Mouse (Mus musculus): ENCODE measurements around the gene Nos3. TPM values are rescaled to one million over a fixed set of nuclear protein-coding genes. Genes with fewer than 3 reads are reported as not detected.

Gene Nos3
- polyA plus RNA-seq, 1 experiment from 2014 or later, result 8.6 TPM

DNA sequence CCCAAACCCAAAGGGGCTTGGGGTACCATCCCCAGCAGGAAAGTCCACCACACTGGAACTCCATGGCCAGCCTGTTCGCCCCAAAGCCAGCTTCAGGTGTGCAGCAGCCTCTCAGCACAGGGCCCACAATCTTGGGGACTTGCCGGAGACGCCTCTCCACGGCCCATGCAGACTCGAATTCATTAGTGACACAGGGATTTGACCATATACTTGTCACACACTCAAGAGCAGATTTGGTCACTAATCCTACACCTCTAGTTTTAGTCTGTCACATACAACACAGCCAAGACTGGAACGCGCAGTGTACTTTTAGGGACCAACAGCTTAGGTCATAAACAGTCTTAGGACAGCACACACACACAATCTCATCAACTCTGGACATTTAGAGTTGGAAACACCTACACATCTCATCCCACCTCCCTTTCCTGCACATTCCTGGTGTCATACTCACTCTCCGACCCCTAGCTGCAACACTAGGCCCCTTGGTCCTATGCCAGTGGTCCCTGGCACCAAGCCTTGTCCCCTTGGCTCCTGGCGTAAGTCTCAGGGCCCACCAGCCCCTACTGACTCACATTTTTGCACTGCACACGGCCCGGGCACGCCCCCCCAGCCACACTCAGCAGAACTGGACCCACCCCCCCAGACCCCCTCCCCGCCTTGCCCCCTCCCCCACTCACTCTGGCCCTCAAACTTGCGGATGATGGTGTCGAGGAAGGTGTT lies 13.9 kb upstream of the Nos3 start:
- Histone ChIP-seq H3K27ac (ENCODE audit: low read depth, low read length) (peak overlapping the region; percentile 82), H3K4me1 (ENCODE audit: control insufficient read depth, insufficient read depth, low read depth, low read length) (peaks cover 42% of the 10 kb centered on the region), H3K9ac (ENCODE audit: low read depth, low read length) (peak overlapping the region; percentile 89), H3K4me2 (ENCODE audit: low read length) (peak overlapping the region; percentile 82), H3K27me3 (replicated peaks; ENCODE audit: control insufficient read depth, insufficient read depth, low read length) (no peaks in the 10 kb centered on the region), H3K36me3 (ENCODE audit: control insufficient read depth, insufficient read depth, low read length) (no peaks in the 10 kb centered on the region), H3K4me3 (ENCODE audit: low read length) (peak overlapping the region; percentile 77), H3K9me3 (ENCODE audit: control insufficient read depth, low read length) (no peaks in the 10 kb centered on the region)
- WGBS, result 32% methylated on average over 14 of the region's 15 CpGs
- peak; percentile 0; the same call in 1 of the 2 replicates for ATAC-seq

DNA sequence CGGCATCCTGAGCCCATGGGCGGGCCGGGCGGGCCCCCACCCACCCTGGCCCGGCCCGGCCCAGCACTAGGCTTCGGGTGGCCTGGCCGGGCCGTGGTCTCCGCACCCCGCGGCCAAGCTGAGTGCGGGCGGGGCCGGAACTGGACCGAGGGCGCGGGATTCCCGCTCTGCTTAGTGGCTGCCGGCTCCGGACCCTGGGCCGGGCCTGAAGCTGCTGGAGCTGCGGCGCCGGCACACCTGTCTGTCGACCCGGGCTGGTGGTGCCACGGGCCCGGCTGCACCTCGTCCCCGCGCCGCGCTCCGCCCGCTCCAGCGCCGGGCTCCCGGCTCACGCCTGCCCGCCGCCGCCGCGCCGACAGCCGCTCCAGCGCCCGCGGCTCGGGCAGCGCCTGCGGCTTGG lies 13.3 kb upstream of the Nos3 start, which contains the start of gene Kcnh2:
Kcnh2 (minus strand) TSS at position 327 of the 400 bp plus-strand sequence.
- Histone ChIP-seq H3K4me2 (ENCODE audit: low read length) (peak within 1 kb of the TSS; percentile 82), H3K27me3 (replicated peaks; ENCODE audit: control insufficient read depth, insufficient read depth, low read length) (no peaks in the 10 kb centered on the region), H3K27ac (ENCODE audit: low read depth, low read length) (peak within 1 kb of the TSS; percentile 82), H3K4me1 (ENCODE audit: control insufficient read depth, insufficient read depth, low read depth, low read length) (peaks cover 42% of the 10 kb centered on the region), H3K36me3 (ENCODE audit: control insufficient read depth, insufficient read depth, low read length) (no peaks in the 10 kb centered on the region), H3K9me3 (ENCODE audit: control insufficient read depth, low read length) (no peaks in the 10 kb centered on the region), H3K9ac (ENCODE audit: low read depth, low read length) (peak within 1 kb of the TSS; percentile 89), H3K4me3 (ENCODE audit: low read length) (peak within 1 kb of the TSS; percentile 77)
- WGBS, result 0% methylated on average over 25 of the region's 53 CpGs
- ATAC-seq, result peak; percentile 64

DNA sequence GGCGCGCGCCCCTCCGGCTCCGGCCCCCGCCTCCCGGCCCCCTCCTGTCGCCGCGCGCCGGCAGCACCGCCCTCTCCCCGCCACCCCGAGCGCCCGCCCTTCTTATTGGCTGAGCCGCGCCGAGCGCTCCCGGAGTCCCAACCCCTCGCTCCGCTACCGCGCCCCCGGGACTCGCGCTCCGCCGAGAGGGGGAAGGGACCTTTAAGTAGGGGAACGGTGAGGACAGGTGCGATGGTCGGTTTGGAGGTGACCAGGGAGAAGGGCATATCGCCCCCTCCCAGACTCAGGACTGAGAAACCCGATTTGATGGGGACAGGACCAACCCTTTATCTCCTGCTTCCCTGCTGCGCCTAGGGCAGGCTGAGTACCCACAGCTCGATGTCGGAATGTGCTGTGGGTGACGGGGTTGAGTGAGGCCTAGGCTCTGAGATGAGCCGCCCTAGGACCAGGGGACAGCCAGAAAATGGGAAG lies 12.9 kb upstream of the Nos3 start:
- no peaks in the 10 kb centered on the region for H3K36me3 ChIP-seq (ENCODE audit: control insufficient read depth, insufficient read depth, low read length)
- under 1% methylated on average over 21 of the region's 41 CpGs for WGBS

DNA sequence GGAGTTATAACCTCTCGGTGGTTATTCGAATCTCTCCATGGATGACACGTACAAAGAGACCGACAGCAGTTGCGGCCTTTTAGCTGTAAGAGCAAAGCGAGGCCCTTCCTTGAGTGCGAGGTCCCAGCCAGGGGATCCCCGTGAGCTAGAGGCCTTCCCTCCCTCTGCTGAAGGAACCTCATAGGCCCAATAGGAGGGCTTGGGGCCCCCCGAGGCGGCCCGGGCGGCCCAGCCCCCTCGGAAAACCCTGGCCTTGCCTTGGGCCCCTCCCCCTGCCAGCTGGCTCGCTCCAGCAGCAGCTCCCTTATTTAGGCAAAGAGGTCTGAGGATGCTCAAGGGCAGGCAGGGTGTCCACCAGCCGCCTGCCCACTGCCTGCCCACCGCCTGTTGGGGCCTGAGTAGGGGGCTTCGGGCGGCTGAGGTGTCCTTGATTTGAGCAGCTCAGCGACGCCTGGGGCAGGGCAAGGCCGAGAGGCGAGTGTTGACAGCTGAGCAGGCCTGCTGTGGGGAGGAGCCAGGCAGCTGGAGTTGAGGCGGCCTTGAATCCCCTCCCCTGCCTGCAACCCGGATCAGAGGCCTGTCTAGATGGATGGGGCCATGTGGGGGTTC lies 12.3 kb upstream of the Nos3 start:
- Histone ChIP-seq H3K4me3 (ENCODE audit: low read length) (peak overlapping the region; percentile 77), H3K9me3 (ENCODE audit: control insufficient read depth, low read length) (no peaks in the 10 kb centered on the region), H3K36me3 (ENCODE audit: control insufficient read depth, insufficient read depth, low read length) (no peaks in the 10 kb centered on the region), H3K27ac (ENCODE audit: low read depth, low read length) (peak overlapping the region; percentile 80), H3K4me1 (ENCODE audit: control insufficient read depth, insufficient read depth, low read depth, low read length) (peaks cover 42% of the 10 kb centered on the region), H3K9ac (ENCODE audit: low read depth, low read length) (peak overlapping the region; percentile 89), H3K4me2 (ENCODE audit: low read length) (peak overlapping the region; percentile 82), H3K27me3 (replicated peaks; ENCODE audit: control insufficient read depth, insufficient read depth, low read length) (no peaks in the 10 kb centered on the region)
- ATAC-seq, result peak; percentile 7
- WGBS, result under 1% methylated on average over 24 of the region's 24 CpGs

More for the DNA sequence above, 12.9 kb upstream of the Nos3 start:
- Histone ChIP-seq H3K27me3 (replicated peaks; ENCODE audit: control insufficient read depth, insufficient read depth, low read length) (no peaks in the 10 kb centered on the region), H3K4me3 (ENCODE audit: low read length) (peak overlapping the region; percentile 77), H3K27ac (ENCODE audit: low read depth, low read length) (peak overlapping the region; percentile 80), H3K4me2 (ENCODE audit: low read length) (peak overlapping the region; percentile 82), H3K9ac (ENCODE audit: low read depth, low read length) (peak overlapping the region; percentile 89), H3K9me3 (ENCODE audit: control insufficient read depth, low read length) (no peaks in the 10 kb centered on the region), H3K4me1 (ENCODE audit: control insufficient read depth, insufficient read depth, low read depth, low read length) (peaks cover 42% of the 10 kb centered on the region)
- peak; percentile 90 for ATAC-seq

DNA sequence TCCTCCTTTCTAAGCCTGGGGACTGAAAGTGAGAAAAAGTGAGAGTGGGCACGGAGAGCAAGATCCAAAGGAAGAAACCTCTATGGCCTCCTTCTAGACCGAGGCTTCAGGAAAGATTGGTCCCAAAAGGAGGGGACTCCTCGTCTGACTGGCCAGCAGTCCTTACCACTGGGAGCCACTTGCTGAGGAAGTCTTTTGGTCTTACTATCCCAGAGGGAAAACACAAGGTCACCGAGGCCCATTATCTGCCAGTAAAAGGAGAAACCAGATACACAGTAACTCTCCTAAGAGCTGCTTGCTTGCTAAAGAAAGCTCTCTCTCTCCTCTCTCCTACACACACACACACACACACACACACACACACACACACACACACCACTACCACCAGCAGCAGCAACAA lies 11.3 kb upstream of the Nos3 start:
- H3K4me3 ChIP-seq (ENCODE audit: low read length), result no peak overlapping the region
- H3K4me2 ChIP-seq (ENCODE audit: low read length), result no peak overlapping the region
- no peaks in the 10 kb centered on the region for H3K27me3 ChIP-seq (replicated peaks; ENCODE audit: control insufficient read depth, insufficient read depth, low read length)
- no peaks in the 10 kb centered on the region for H3K9me3 ChIP-seq (ENCODE audit: control insufficient read depth, low read length)
- 28% methylated on average over 4 of the region's 4 CpGs for WGBS
- no peak for ATAC-seq
- H3K9ac ChIP-seq (ENCODE audit: low read depth, low read length), result peak overlapping the region; percentile 89; the same call in 1 of the 2 replicates
- H3K4me1 ChIP-seq (ENCODE audit: control insufficient read depth, insufficient read depth, low read depth, low read length), result peaks cover 37% of the 10 kb centered on the region
- H3K36me3 ChIP-seq (ENCODE audit: control insufficient read depth, insufficient read depth, low read length), result no peaks in the 10 kb centered on the region
- no peak overlapping the region for H3K27ac ChIP-seq (ENCODE audit: low read depth, low read length)

DNA sequence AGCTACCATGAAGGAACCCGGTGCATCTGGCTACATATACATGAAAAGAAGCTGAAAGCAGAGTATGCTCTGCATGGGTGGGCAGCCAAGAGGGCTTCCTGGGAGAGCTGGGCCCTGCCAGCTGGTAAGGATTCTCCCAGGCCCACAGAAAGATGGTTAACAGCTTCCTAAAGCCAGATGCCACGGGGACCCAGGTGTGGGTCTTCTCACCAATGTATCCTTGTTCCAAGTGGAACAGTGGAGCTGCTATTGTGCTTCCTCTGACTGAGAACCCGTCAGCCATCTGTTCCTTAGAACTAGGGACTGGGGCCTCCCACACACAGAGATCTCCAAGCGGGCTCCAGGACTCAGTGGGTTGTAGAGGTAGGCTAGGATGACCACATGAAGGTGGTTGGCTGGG lies 7.8 kb upstream of the Nos3 start:
- Histone ChIP-seq H3K9me3 (ENCODE audit: control insufficient read depth, low read length) (no peaks in the 10 kb centered on the region), H3K27me3 (replicated peaks; ENCODE audit: control insufficient read depth, insufficient read depth, low read length) (no peaks in the 10 kb centered on the region), H3K4me1 (ENCODE audit: control insufficient read depth, insufficient read depth, low read depth, low read length) (peaks cover 17% of the 10 kb centered on the region), H3K4me3 (ENCODE audit: low read length) (no peak overlapping the region), H3K9ac (ENCODE audit: low read depth, low read length) (no peak overlapping the region), H3K27ac (ENCODE audit: low read depth, low read length) (no peak overlapping the region), H3K4me2 (ENCODE audit: low read length) (no peak overlapping the region), H3K36me3 (ENCODE audit: control insufficient read depth, insufficient read depth, low read length) (no peaks in the 10 kb centered on the region)
- 45% methylated on average over 4 of the region's 4 CpGs for WGBS
- ATAC-seq, result no peak

DNA sequence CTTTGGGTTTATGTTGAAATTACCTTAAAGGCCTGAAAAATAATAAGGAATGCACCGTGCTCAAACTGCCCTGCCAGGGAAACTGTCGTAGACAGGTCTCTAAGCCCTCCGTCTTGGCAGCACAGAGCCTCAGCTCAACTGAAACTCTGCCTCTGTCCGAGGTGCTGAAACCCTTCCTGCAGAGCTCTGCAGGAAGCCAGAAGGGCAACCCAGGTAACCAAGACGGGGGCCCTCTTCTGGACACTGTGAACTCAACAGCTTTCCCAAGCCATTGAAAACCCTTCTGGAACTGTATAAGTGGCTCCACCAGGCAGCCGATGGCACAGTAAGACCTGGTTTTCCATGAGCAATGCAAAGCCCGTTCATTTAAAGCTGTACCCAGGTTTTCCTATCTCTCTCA lies 7.1 kb upstream of the Nos3 start:
- no peaks in the 10 kb centered on the region for H3K36me3 ChIP-seq (ENCODE audit: control insufficient read depth, insufficient read depth, low read length)
- WGBS, result 14% methylated on average over 7 of the region's 7 CpGs
- no peak overlapping the region for H3K9ac ChIP-seq (ENCODE audit: low read depth, low read length)
- no peaks in the 10 kb centered on the region for H3K27me3 ChIP-seq (replicated peaks; ENCODE audit: control insufficient read depth, insufficient read depth, low read length)
- H3K4me1 ChIP-seq (ENCODE audit: control insufficient read depth, insufficient read depth, low read depth, low read length), result peaks cover 11% of the 10 kb centered on the region
- no peak overlapping the region for H3K4me2 ChIP-seq (ENCODE audit: low read length)
- no peak overlapping the region; the same call in 1 of the 2 replicates for H3K27ac ChIP-seq (ENCODE audit: low read depth, low read length)
- no peaks in the 10 kb centered on the region for H3K9me3 ChIP-seq (ENCODE audit: control insufficient read depth, low read length)
- no peak for ATAC-seq
- no peak overlapping the region for H3K4me3 ChIP-seq (ENCODE audit: low read length)

DNA sequence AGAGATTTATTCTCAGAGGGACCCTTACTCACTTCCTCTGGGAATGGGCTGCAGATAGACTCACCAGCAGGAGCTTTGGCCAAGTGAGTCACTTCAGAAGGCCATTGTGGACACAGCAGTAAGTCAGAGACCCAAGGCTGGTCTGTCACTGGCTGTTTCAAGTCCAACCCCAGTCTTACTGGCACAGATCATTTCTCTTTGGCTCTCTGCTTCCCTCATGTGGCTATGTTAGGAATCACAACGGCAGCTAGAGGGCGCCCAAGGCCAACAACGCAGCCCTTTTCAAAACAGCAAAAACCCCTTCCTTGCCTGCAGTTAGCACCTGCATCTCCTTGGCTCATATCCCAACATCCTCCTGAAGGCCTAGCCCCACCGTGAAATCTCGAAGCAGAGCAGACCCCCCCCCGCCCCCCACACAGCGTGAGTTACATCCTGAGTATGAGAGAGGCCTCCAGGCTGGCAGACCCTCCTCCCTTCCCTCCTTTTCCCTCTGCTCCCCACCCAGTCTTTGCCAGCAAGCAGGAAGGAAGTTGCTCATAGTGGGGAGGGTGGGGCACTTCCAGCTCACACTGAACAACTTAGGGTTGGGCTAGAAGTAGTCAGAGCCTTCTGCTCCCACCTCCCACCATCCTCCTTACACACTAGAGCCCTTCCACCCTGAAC lies 3.7 kb upstream of the Nos3 start:
- no peaks in the 10 kb centered on the region for H3K27me3 ChIP-seq (replicated peaks; ENCODE audit: control insufficient read depth, insufficient read depth, low read length)
- 0% methylated on average over 7 of the region's 7 CpGs for WGBS
- H3K4me1 ChIP-seq (ENCODE audit: control insufficient read depth, insufficient read depth, low read depth, low read length), result 0 out of 2 replicates have a peak, but pooled peaks cover 3% of the 10 kb centered on the region
- H3K9ac ChIP-seq (ENCODE audit: low read depth, low read length), result no peak overlapping the region
- H3K4me3 ChIP-seq (ENCODE audit: low read length), result no peak overlapping the region
- peak; percentile 76 for ATAC-seq
- no peaks in the 10 kb centered on the region for H3K9me3 ChIP-seq (ENCODE audit: control insufficient read depth, low read length)
- H3K4me2 ChIP-seq (ENCODE audit: low read length), result no peak overlapping the region
- H3K27ac ChIP-seq (ENCODE audit: low read depth, low read length), result no peak overlapping the region
- no peaks in the 10 kb centered on the region for H3K36me3 ChIP-seq (ENCODE audit: control insufficient read depth, insufficient read depth, low read length)

DNA sequence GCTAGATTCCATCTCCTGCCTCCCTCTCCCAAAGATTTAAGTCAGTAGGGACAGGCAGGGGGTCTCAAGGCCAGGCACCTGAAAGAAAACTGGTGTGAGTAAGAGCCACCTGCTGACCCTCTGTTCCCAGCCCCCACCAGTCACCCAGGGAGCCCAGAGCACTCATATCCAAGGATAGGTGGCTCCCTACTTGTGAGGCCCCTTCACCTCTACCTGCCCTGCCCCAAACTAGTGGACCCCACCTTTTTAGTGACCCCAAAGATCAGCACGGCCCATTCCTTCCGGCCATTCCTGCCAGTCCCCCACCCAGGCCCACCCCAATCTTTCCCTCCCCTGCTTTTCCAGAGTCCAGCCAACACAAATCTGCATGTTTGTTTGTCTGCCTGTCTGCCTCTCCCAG lies 1.1 kb upstream of the Nos3 start:
- H3K4me3 ChIP-seq (ENCODE audit: low read length), result no peak overlapping the region
- no peaks in the 10 kb centered on the region for H3K9me3 ChIP-seq (ENCODE audit: control insufficient read depth, low read length)
- no peak overlapping the region for H3K4me2 ChIP-seq (ENCODE audit: low read length)
- no peak for ATAC-seq
- WGBS, result 84% methylated on average over 2 of the region's 2 CpGs
- H3K27ac ChIP-seq (ENCODE audit: low read depth, low read length), result no peak overlapping the region
- no peaks in the 10 kb centered on the region for H3K27me3 ChIP-seq (replicated peaks; ENCODE audit: control insufficient read depth, insufficient read depth, low read length)
- no peak overlapping the region for H3K9ac ChIP-seq (ENCODE audit: low read depth, low read length)
- H3K36me3 ChIP-seq (ENCODE audit: control insufficient read depth, insufficient read depth, low read length), result no peaks in the 10 kb centered on the region
- 0 out of 2 replicates have a peak, but pooled peaks cover 3% of the 10 kb centered on the region for H3K4me1 ChIP-seq (ENCODE audit: control insufficient read depth, insufficient read depth, low read depth, low read length)

All from hindbrain, embryonic 16.5 days (tissue).